Mouse (Mus musculus) frontal cortex, postnatal 25 days (tissue): ENCODE data around the gene Olfr790.

Experiments
- DNase-seq, 2 experiments: peaks; one replicate each; pipeline ENCODE4 v3.0.0; 2022; ENCODE audit warnings: low spot score in 2 of 2

Gene Olfr790

DNA sequence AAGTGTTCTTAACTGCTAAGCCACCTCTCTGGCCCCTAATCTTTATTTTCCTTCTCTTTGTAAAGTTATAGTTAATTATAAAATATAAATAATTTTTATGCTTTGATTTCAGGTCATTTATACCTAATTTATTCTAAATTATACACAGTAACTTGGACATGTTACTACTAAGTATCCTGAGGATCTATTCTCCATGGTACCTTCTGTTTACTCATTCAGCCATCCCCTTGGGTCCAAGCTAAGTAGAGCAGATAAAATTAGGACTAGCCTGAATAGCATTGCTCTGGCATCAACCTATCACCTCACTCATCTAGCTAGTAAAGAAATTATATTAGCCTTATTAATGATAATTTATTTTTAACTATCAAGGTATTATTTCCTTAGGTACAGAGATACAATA, at the start of gene Olfr790:
Gene Olfr790 (plus strand): TSS at position 301 of the 400 bp plus-strand sequence.
- no peak for DNase-seq

DNA sequence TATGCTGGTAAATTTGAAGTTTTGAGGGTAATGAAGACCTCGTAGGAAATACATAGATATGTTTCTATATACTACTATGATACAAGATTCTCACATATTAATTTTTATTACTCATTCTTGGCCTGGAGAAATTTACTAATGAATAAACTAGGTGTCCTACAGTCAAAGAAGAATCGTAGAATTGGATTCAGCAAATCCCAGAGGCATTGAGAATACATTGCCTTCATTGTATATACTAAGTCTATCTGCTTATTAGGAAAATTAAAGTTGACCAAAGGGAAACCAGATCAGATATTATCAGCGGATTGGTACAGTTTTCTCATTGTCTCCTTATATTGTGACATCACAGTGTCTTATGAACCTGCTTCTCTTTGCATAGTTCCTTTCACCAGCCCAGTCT, 36.7 kb upstream of the Olfr790 start, which contains the start of gene Olfr787:
Gene Olfr787 (plus strand): TSS at position 301 of the 400 bp plus-strand sequence.
- DNase-seq: no peak

DNA sequence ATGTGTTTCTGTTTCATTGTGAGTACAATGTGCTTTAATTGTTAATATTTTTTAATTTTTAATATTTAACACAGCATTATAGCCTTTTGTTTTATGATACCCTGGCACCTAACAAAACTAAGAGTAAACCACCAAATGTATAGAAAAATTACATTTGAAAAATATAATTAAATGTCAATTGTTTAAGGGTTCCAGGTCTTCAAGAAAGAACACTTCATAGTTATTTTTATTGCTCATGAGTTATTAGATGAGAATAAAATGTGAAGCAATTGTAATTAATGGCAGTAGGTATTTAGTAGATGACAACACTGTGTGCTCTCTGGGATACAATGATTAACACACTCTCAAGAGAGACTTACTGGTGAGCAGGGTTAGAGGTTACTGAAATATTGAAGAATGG, 27.6 kb upstream of the Olfr790 start, which contains the start of gene Olfr788:
Gene Olfr788 (plus strand): TSS at position 301 of the 400 bp plus-strand sequence.
- no peak for DNase-seq

DNA sequence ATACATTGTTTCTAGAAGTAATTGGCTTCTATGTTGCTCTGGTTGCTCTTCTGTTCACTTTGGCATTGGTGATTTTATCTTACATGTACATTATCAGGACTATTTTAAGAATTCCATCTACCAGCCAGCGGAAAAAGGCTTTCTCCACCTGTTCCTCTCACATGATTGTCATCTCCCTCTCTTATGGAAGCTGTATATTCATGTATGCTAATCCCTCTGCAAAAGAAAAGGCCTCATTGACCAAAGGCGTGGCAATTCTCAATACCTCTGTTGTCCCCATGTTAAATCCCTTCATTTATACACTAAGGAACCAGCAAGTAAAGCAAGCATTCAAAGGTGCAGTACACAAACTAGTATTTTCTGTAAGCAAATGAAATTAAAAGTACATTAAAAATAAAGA, 25.0 kb upstream of the Olfr790 start:
- no peak for DNase-seq

DNA sequence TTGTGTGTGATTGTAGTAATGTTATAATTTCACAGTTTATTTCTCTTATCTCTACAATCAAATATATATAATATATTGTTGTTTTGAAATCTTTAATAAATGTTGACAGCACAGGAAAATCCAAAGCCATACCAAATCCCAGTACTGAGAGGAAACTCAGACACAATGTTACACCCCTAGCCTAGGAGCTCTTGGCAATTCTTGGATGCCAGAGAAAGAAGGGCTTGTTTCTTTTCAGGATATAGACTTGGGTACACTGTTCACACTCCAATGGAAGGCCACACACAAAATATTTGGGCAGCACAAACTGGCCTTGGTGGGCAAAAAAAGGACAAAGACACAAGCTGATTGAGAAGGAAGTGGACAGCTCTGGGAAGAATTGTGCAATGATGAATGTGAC, 24.6 kb upstream of the Olfr790 start:
- DNase-seq: no peak

DNA sequence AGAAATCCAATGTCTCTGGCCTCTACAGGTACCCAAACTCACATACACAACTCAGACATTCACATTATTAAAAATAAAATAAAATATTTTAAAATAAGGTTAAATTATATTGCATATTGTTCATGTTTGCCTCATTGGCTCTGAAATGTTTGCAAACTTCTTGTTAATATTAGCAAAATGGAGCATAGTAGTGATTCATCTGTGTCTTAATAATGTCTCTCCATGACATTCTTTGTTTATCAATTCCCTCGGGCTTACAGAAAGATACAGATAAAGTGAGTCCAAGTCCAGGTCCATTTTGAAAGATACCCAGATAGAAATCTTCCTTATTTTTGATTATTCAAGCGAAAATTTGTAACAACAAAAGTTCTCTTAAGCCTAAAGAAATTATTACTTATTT, 13.8 kb upstream of the Olfr790 start, which contains the start of gene Olfr789:
Gene Olfr789 (plus strand): TSS at position 301 of the 400 bp plus-strand sequence.
- DNase-seq: no peak

DNA sequence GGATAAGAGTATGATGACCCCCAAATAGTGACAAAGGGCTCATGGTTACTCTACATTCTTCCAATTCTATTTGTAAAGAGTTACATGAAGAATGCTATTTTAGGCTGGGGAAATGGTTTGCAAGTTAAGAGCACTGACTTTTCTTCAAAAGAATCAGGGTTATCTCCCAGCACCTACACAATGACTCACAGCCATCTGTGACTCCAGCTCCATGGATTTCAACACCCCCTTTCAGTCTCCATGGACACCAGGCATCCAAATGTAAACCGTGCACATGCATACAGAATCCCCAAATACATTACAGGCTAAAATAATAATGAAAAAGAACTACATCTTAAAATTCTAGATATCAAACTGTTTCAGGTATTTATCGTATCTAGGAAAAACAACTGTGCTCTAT, 8.2 kb upstream of the Olfr790 start:
- no peak for DNase-seq

DNA sequence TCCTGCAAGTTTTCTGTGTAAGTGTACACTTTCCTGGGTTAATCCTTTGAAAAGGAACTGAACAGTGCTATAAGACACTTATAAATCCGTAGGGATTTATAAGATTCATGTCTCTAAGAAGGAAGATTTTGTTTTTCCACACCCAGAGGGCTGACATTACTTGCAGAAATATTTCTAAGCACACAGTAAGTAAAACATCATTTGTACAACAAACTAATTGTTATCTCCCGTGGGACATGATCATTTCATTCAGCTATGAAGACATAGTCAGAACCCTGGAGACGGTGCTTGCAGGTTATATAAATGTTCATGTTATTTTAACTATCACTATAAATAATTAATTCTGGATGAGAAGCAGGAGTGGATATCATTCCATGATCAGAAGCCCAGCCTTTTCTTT, 23.2 kb downstream of the Olfr790 start, which contains the start of gene Olfr791:
Gene Olfr791 (plus strand): TSS at position 301 of the 400 bp plus-strand sequence.
- DNase-seq: no peak

DNA sequence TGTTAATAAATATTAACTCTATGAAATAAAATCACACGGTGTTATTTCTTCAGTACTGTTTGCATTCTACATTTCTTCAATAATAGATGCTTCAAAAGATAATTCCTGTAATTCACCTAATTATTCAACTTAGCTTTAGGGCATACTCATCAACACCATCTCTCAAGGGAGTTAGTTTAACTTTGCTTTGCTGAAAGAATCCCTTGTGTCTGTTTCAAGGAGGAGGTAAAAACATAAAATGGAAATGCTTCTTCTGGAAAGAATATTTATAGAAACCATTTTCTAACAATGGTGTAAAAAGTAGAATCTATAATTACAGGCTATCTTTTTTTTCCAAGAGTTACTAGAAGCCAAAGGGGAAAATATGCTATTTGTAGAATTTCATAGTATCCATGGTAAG, 40.6 kb downstream of the Olfr790 start, which contains the start of gene Olfr792:
Gene Olfr792 (plus strand): TSS at position 301 of the 400 bp plus-strand sequence.
- no peak for DNase-seq

DNA sequence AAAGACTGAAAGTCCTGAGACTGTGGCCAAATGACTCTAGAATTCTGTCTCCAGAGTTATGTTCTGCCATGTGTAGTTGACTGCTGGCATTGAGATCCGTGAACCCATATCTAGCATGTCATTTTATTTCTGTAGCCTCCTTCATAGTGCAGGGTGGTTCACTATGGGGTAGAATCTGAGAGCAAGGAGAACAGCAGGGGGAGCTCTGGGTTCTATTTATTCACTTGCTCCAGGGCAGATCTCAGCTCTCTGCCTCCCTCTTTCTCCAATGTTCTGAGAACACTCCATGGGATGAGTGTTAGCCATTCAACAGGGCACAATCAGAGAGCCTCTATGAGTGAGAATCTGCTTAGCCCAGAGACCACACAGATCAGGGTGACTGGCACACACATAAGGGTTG, 51.1 kb downstream of the Olfr790 start:
- peak in 1 of 2 experiments; percentile 1 for DNase-seq
